Mouse (Mus musculus) G1E (cell line): ENCODE data around the gene 1700037H04Rik.

Source experiments
- CTCF ChIP-seq: IDR thresholded peaks from 2 replicates; pipeline ENCODE4 v1.5.1; 2012; ENCODE audit warnings: low read depth, low read length, inconsistent platforms, mixed read lengths
- GATA1 ChIP-seq: IDR thresholded peaks from 2 replicates; pipeline ENCODE4 v1.6.1; 2012; ENCODE audit warnings: borderline replicate concordance, low read length, inconsistent platforms, mixed read lengths
- GATA2 ChIP-seq: IDR thresholded peaks from 2 replicates; pipeline ENCODE4 v1.6.1; 2012; ENCODE audit warnings: low read depth, low read length, inconsistent platforms, borderline replicate concordance
- POLR2AphosphoS5 ChIP-seq: IDR thresholded peaks from 2 replicates; pipeline ENCODE4 v1.6.1; 2012; ENCODE audit warnings: low read depth, low read length, inconsistent platforms; ENCODE audit not compliant: insufficient replicate concordance
- TAL1 ChIP-seq: conservative IDR thresholded peaks from 2 replicates; pipeline ENCODE4 v1.6.1; 2012; ENCODE audit warnings: low read depth, low read length, inconsistent platforms, mixed read lengths

GRCm38 (mm10) chr2:131189521-131190309 is 29.8 kb upstream of the 1700037H04Rik start:
- TF ChIP-seq CTCF (no peak), POLR2AphosphoS5 (no peak), GATA1 (no peak), GATA2 (no peak), TAL1 (no peak)
